ENCODE assay signal across 31 mouse cellular contexts in the genomic region with DNA sequence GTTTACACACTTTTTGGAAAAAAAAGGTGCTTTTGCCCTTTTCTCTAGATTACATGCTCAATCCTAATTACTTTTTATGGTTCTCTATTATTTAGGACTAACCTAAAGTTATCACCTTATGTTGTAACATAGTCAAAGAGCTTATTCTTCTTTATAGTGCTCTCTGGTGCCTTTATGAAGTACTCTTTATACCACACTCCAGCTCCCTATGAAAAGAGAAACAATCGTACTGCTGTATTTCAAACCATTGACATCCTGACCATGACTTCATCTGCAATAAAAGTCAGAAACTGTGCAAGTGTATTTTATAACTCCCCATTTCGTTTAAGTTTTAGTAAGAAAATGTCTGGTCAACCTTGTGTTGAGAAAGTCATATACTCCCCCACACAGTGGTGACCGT. TPM values are rescaled to one million over a fixed set of nuclear protein-coding genes. Genes with fewer than 3 reads are reported as not detected.
"Had no signal": no experiment of that assay in that cellular context is flagged by ENCODE, and none has a peak within 500 bp of the region (broad histone marks: within the 10 kb centered on the region; RNA-seq: fewer than 3 reads in every experiment).

No protein-coding gene starts in this region.

- H3K27ac ChIP-seq: left cerebral cortex, adult 2 months; limb, embryonic 15.5 days; liver, embryonic 12.5 days; liver, embryonic 13.5 days; liver, embryonic 14.5 days; liver, embryonic 15.5 days; lung, embryonic 15.5 days; macrophage; midbrain, embryonic 10.5 days; midbrain, embryonic 12.5 days; midbrain, embryonic 13.5 days; midbrain, embryonic 15.5 days; neural tube, embryonic 12.5 days had no signal

- H3K27me3 ChIP-seq: limb, embryonic 15.5 days; liver, embryonic 12.5 days; liver, embryonic 13.5 days; liver, embryonic 15.5 days; lung, embryonic 15.5 days; megakaryocyte, embryonic 14.5 days; midbrain, embryonic 12.5 days; midbrain, embryonic 13.5 days; midbrain, embryonic 15.5 days; neural tube, embryonic 12.5 days had no signal

- H3K36me3 ChIP-seq: limb, embryonic 15.5 days; liver, embryonic 12.5 days; liver, embryonic 13.5 days; liver, embryonic 15.5 days; lung, embryonic 15.5 days; midbrain, embryonic 10.5 days; midbrain, embryonic 12.5 days; midbrain, embryonic 13.5 days; midbrain, embryonic 15.5 days; neural tube, embryonic 12.5 days had no signal

- H3K4me2 ChIP-seq: limb, embryonic 15.5 days; liver, embryonic 11.5 days; liver, embryonic 12.5 days; liver, embryonic 13.5 days; liver, embryonic 15.5 days; lung, embryonic 14.5 days; lung, embryonic 15.5 days; midbrain, embryonic 11.5 days; midbrain, embryonic 12.5 days; midbrain, embryonic 13.5 days; midbrain, embryonic 15.5 days; neural tube, embryonic 12.5 days had no signal

- DNase-seq: left cerebral cortex, postnatal 4 days; liver; liver, embryonic 13.5 days; liver, postnatal 0 days; lung, adult 18-20 months; lung, adult 2 months; lung, embryonic 14.5 days; lung, postnatal 10 days; lung, postnatal 14 days; lung, postnatal 36 days; lung, postnatal 4 days; midbrain, embryonic 14.5 days had no signal

- H3K9me3 ChIP-seq: limb, embryonic 15.5 days; liver, embryonic 12.5 days; liver, embryonic 13.5 days; liver, embryonic 15.5 days; lung, embryonic 15.5 days; megakaryocyte, embryonic 14.5 days; midbrain, embryonic 10.5 days; midbrain, embryonic 12.5 days; midbrain, embryonic 13.5 days; midbrain, embryonic 15.5 days; neural tube, embryonic 12.5 days had no signal

- H3K4me1 ChIP-seq: limb, embryonic 15.5 days; liver, embryonic 12.5 days; liver, embryonic 13.5 days; liver, embryonic 15.5 days; lung, embryonic 15.5 days; megakaryocyte, embryonic 14.5 days; midbrain, embryonic 10.5 days; midbrain, embryonic 12.5 days; midbrain, embryonic 13.5 days; midbrain, embryonic 15.5 days; neural tube, embryonic 12.5 days had no signal

- H3K4me3 ChIP-seq: left cerebral cortex, adult 2 months; limb, embryonic 15.5 days; liver, embryonic 12.5 days; liver, embryonic 13.5 days; liver, embryonic 15.5 days; lung, embryonic 15.5 days; megakaryocyte, embryonic 14.5 days; midbrain, embryonic 10.5 days; midbrain, embryonic 12.5 days; midbrain, embryonic 13.5 days; midbrain, embryonic 15.5 days; myocyte; neural tube, embryonic 12.5 days had no signal

- H3K9ac ChIP-seq: limb, embryonic 15.5 days; liver, embryonic 12.5 days; liver, embryonic 13.5 days; liver, embryonic 14.5 days; liver, embryonic 15.5 days; liver, postnatal 0 days; lung, embryonic 14.5 days; lung, embryonic 15.5 days; midbrain, embryonic 12.5 days; midbrain, embryonic 13.5 days; midbrain, embryonic 15.5 days; neural tube, embryonic 12.5 days had no signal

- ATAC-seq: liver, embryonic 12.5 days; liver, postnatal 0 days; lung, postnatal 0 days; midbrain, embryonic 13.5 days; midbrain, embryonic 15.5 days; midbrain, embryonic 16.5 days had no signal

RNA-seq across cellular contexts. Expression of a gene that starts 29.4 kb away (rescaled TPM):
- total RNA-seq: monocyte, adult 5-6 weeks had no signal
- polyA plus RNA-seq: macrophage had no signal
